Mouse (Mus musculus) neural tube, embryonic 13.5 days (tissue): ENCODE measurements around the gene Xlr3c. TPM values are rescaled to one million over a fixed set of nuclear protein-coding genes. Genes with fewer than 3 reads are reported as not detected.

ENCODE experiments used
- polyA plus RNA-seq: library from polyadenylated mRNA; unstranded; fragments of >200 nt; fragmentation: Nextera tagmentation; extraction: Ambion mirVana; gene quantifications from 2 replicates; pipeline ENCODE4 v1.2.1, GENCODE M21; 2015

Gene Xlr3c
- polyA plus RNA-seq, 1 experiment from 2014 or later, result 0.57 TPM

Other genes with a start within 250 kb of the Xlr3c start
- gene Pnma5, start 228.3 kb downstream of the Xlr3c start, polyA plus RNA-seq, result not detected in 2 replicates
- gene Pnma3, start 200.6 kb downstream of the Xlr3c start, polyA plus RNA-seq, result 2.0 and 2.3 TPM in 2 replicates
- gene Xlr4a, start 182.9 kb downstream of the Xlr3c start, polyA plus RNA-seq, result 0.50 and 0.70 TPM in 2 replicates
- 1.9 and 5.6 TPM in 2 replicates for gene Xlr3a, start 168.3 kb downstream of the Xlr3c start, polyA plus RNA-seq
- gene Gm14685, start 148.3 kb downstream of the Xlr3c start, polyA plus RNA-seq, result 0.32 TPM in 1 of 2 replicates, not detected in the other
- not detected in 2 replicates for gene Xlr5b, start 116.6 kb downstream of the Xlr3c start, polyA plus RNA-seq
- 0.33 TPM in 1 of 2 replicates, not detected in the other for gene DXBay18, start 115.9 kb downstream of the Xlr3c start, polyA plus RNA-seq
- gene Spin2d, start 88.4 kb downstream of the Xlr3c start, polyA plus RNA-seq, result not detected in 2 replicates
- gene Xlr3b, start 73.2 kb downstream of the Xlr3c start, polyA plus RNA-seq, result 21.3 and 22.3 TPM in 2 replicates
- gene Xlr4b, start 51.1 kb downstream of the Xlr3c start, polyA plus RNA-seq, result 0.74 and 1.2 TPM in 2 replicates
- gene F8a, start 37.1 kb downstream of the Xlr3c start, polyA plus RNA-seq, result 29.9 and 33.8 TPM in 2 replicates
- gene Xlr4c, start 22.3 kb downstream of the Xlr3c start, polyA plus RNA-seq, result 0.69 TPM in 1 of 2 replicates, not detected in the other
- not detected in 2 replicates for gene Xlr5a, start 27.6 kb upstream of the Xlr3c start, polyA plus RNA-seq
- not detected in 2 replicates for gene Xlr5c, start 27.6 kb upstream of the Xlr3c start, polyA plus RNA-seq
- gene Gm45015, start 71.5 kb upstream of the Xlr3c start, polyA plus RNA-seq, result not detected in 2 replicates
- gene Zfp275, start 77.2 kb upstream of the Xlr3c start, polyA plus RNA-seq, result 10.6 and 11.0 TPM in 2 replicates
- gene Gm18336, start 133.3 kb upstream of the Xlr3c start, polyA plus RNA-seq, result not detected in 2 replicates
- gene Zfp92, start 145.7 kb upstream of the Xlr3c start, polyA plus RNA-seq, result 0.31 and 0.43 TPM in 2 replicates
- not detected in 2 replicates for gene Trex2, start 170.0 kb upstream of the Xlr3c start, polyA plus RNA-seq
- 59.9 and 64.1 TPM in 2 replicates for gene Haus7, start 193.7 kb upstream of the Xlr3c start, polyA plus RNA-seq
- 32.8 and 35.2 TPM in 2 replicates for gene Bgn, start 218.2 kb upstream of the Xlr3c start, polyA plus RNA-seq
- 3.2 and 3.7 TPM in 2 replicates for gene Atp2b3, start 237.7 kb upstream of the Xlr3c start, polyA plus RNA-seq